Mouse (Mus musculus): ENCODE results near the gene Rpl7l1.

Gene Rpl7l1

DNA sequence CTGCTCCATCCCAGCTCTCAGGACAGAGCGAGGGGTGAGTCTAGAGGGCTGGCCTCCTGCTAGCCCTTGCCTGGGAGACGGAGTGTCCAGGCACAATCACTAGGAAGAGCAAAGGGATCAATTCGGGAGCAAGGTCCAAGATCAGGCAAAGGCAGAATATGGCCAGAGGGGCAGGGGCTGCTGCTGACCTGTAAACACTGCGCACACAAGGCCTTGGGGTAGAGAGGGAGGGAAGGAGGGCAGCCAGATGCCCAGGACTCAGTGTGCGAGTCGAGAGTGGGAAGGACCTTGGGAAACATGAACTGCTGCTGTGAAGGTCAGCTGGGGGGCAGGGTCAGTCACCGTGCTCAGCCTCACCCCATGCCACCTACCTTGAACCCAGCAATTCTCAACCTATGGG is 47.2 kb downstream of the Rpl7l1 start:
- no peak for DNase-seq

- DNase-seq, result no peak
Observed at GRCm38 (mm10) chr17:46734055-46734454, 48.4 kb downstream of the Rpl7l1 start.

DNA sequence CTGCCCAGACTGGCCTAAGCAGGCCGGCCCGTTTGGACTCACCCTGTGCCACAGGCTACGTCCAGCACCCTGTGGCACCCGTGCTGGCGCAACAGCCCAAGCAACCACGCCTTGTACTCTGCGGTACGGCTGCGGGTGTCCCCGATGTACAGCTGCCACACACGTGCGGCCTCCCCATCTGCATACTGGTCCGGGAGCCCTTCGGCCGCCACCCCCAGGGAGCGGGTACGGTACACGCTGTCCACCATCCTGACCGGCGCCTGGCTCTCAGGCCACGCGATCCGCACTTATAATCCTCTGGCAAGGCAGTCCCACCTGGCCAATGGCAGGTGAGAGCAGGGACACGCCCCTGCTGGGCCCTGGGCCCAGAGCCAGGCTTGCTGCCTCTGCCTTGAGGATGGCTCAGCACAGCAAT is 53.6 kb downstream of the Rpl7l1 start, which contains the start of gene Gnmt:
Gnmt (minus strand) TSS at position 265 of the 415 bp plus-strand sequence.
- DNase-seq, result peak; percentile 85 to 95

- no peak for DNase-seq
Observed at GRCm38 (mm10) chr17:46728496-46728895, 54.0 kb downstream of the Rpl7l1 start.

DNA sequence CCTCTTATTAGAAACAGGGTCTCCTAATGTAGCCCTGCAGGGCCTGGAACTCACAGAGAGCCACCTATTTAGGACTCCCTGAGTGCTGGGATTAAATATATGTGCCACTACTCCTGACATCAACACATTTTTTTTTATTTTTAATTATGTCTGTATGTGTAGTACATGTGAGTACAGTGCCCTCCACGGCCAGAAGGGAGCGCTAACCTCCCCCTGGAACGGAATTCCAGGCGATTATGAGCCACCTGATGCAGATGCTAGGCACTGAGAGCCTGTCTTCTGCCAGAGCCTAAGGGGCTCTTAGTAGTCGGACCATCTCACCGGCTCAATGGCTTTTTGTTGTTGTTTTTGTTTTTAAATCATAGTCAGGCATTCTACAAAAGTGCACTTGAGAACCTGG is 54.5 kb downstream of the Rpl7l1 start:
- peak; percentile 67 to 69 for DNase-seq

GRCm38 (mm10) chr17:46727271-46727670 is 55.2 kb downstream of the Rpl7l1 start:
- no peak for DNase-seq

GRCm38 (mm10) chr17:46725731-46726645 is 56.5 kb downstream of the Rpl7l1 start:
- no peak for DNase-seq

DNA sequence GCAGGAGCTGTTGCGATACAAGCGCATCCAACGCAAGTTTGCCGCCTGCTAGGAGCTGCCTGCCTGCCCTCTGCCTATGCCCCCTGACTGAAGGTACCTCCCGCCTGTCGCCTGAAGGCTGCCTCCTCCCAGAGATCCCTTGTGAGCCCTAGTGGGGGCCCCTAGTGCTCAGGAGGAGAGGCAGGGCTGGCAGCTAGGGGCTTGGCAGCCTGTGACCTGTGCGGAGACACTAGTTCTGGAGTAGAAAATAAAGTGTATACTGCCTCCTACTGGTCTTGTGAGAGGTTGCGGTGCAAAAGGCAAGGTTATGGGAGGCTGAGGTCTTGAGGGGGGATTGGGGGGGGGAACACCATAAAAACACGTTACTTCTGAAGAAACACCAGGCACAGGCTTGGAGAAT is 57.2 kb downstream of the Rpl7l1 start:
- no peak for DNase-seq

- no peak for DNase-seq
Observed at GRCm38 (mm10) chr17:46724477-46725084, 57.9 kb downstream of the Rpl7l1 start.
